Mouse (Mus musculus) neural tube, embryonic 10.5 days (tissue): ENCODE measurements at regions not wholly inside any gene's neighbourhood (a gene's known extent, or its start where the extent isn't known, plus 50 kb on each side); places are given as distances from the start of the nearest gene placed in this dataset.

Source experiments
- DNase-seq: peaks from one replicate; pipeline ENCODE4 v3.0.0-alpha.2; 2017; ENCODE audit warnings: low spot score; ENCODE audit errors: extremely low spot score

GRCm38 (mm10) chr1:186505051-186505711 lies 200.6 kb downstream of the Tgfb2 start:
- no peak for DNase-seq

GRCm38 (mm10) chr1:186501726-186502125 lies 204.1 kb downstream of the Tgfb2 start:
- no peak for DNase-seq

GRCm38 (mm10) chr1:186497872-186498271 lies 207.9 kb downstream of the Tgfb2 start:
- DNase-seq = no peak

GRCm38 (mm10) chr1:186497333-186497732 lies 208.5 kb downstream of the Tgfb2 start:
- no peak for DNase-seq

- DNase-seq = no peak
Observed at GRCm38 (mm10) chr1:186494411-186494783, 211.4 kb downstream of the Tgfb2 start.

GRCm38 (mm10) chr1:186493664-186494410 lies 212.0 kb downstream of the Tgfb2 start:
- no peak for DNase-seq

- DNase-seq = no peak
Observed at GRCm38 (mm10) chr1:186482177-186482576, 223.6 kb downstream of the Tgfb2 start.

GRCm38 (mm10) chr1:186480019-186480418 lies 225.8 kb downstream of the Tgfb2 start:
- DNase-seq = no peak

- no peak for DNase-seq
Observed at GRCm38 (mm10) chr1:186478428-186479238, 227.2 kb downstream of the Tgfb2 start.

- DNase-seq = peak; percentile 32
Observed at GRCm38 (mm10) chr1:186474844-186475243, 230.9 kb downstream of the Tgfb2 start.

- no peak for DNase-seq
Observed at GRCm38 (mm10) chr1:186474385-186474784, 231.4 kb downstream of the Tgfb2 start.

GRCm38 (mm10) chr1:186472955-186473354 lies 232.8 kb downstream of the Tgfb2 start:
- no peak for DNase-seq

GRCm38 (mm10) chr1:186465526-186465925 lies 240.3 kb downstream of the Tgfb2 start:
- no peak for DNase-seq

GRCm38 (mm10) chr1:186460742-186461141 lies 245.0 kb downstream of the Tgfb2 start:
- no peak for DNase-seq

- no peak for DNase-seq
Observed at GRCm38 (mm10) chr1:186458099-186458637, 247.6 kb downstream of the Tgfb2 start.

GRCm38 (mm10) chr1:186457098-186457497 lies 248.7 kb downstream of the Tgfb2 start:
- DNase-seq = no peak

GRCm38 (mm10) chr1:186456131-186456530 lies 249.7 kb downstream of the Tgfb2 start:
- DNase-seq = no peak

- DNase-seq = no peak
Observed at GRCm38 (mm10) chr1:186455177-186455660, 250.6 kb downstream of the Tgfb2 start.

GRCm38 (mm10) chr1:186454393-186455085 lies 251.2 kb downstream of the Tgfb2 start:
- no peak for DNase-seq

GRCm38 (mm10) chr1:186448841-186449650 lies 256.7 kb downstream of the Tgfb2 start:
- peak; percentile 19 for DNase-seq
